Mouse (Mus musculus): Measurements from ENCODE around the gene Col4a4. TPM values are rescaled to one million over a fixed set of nuclear protein-coding genes. Genes with fewer than 3 reads are reported as not detected.

Gene Col4a4
- total RNA-seq, 2 experiments from 2014 or later: 7.0 to 8.6 TPM

DNA sequence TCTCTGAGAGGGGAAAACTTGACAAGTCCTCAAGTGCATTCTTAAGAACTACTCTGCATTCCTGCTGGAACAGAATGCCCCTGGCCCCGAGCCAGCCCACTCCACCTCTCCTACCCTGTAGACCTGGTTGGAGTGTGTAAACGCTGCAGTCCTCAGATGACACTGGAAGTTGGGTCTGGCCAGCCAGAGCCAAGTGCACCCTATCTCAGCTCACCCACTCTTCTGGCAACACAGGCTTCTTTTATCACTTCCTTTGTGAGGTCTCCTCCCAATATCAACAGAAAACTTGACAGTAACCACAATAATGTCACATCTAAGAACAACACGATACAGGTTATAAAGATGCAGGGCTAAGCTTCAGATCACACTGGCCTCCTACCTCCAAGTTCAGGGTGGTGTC lies 8.7 kb downstream of the Col4a4 start:
- peak in 1 of 2 experiments; percentile 42 for DNase-seq

DNA sequence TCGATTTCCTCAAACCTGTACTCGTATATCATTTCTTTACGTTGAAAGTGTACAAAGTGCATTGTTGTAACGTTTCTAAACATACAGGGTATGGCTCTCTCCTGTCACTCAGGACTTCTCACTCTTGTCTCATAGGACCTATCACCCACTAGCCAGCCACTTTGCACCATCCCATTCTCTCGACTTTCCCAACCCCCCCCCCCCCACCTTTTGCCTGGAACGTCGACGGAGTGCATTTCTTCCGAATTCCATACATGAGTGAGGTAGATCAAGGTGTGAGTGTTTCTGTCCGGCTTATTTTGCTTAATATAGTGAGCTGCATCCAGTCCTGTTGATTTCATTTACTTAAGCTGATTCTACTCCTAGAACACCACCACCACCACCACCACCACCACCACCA lies 9.3 kb downstream of the Col4a4 start:
- DNase-seq: no peak

DNA sequence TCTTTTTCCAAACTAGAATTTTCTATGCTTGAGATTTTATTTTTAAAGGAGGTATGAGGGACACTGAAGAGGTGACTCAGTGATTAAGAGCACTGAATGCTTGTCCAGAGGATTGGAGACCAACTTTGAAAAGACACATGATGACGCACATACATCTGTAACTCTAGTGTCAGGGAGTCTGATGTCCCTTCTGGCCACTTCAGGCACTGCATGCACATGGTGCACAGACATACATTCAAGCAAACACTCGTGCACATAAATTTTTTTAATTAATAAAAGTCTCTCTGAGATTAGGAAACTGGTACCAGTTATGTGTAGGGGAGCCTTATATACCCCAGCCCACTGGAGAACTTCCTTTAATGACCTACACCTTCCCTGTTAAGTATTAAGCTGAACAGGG lies 10.5 kb downstream of the Col4a4 start:
- DNase-seq: no peak

DNA sequence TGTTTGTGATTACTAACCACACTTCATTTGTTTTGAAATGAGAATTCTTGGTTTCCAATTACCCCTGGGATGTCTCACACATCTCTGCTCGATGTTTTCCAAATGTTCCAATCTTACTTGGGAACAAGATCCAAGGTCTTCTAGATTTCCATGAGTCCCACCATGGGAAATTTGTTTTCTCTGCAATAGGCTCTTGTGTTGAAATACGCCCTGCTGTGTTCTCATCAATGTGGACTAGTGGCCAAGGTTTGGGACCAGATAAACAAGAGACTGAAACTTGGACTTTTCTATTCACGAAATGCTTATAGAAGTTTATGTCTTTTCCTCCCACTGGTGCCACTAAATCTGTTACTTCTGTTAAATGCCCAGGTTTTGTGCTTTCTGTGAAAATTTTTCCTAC lies 11.0 kb downstream of the Col4a4 start:
- no peak for DNase-seq

DNA sequence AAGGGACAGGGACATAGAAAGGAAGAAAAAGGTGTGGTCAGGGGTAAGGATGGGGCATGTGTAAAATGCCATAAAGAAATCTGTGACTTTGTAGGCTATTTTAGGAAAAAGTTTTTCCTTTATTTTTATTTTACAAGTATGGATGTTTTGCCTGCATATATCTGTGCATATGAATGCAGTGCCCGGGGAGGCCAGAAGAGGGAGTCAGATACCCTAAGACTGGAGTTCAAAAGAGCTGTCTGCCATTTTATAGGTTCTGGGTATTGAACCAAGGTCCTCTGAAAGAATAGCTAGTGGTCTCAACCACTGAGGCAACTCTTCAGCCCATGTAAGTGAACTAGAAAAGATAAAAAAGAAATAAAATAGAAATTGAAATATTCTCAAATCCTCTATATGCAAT lies 14.9 kb downstream of the Col4a4 start:
- DNase-seq: peak; percentile 31 to 39

DNA sequence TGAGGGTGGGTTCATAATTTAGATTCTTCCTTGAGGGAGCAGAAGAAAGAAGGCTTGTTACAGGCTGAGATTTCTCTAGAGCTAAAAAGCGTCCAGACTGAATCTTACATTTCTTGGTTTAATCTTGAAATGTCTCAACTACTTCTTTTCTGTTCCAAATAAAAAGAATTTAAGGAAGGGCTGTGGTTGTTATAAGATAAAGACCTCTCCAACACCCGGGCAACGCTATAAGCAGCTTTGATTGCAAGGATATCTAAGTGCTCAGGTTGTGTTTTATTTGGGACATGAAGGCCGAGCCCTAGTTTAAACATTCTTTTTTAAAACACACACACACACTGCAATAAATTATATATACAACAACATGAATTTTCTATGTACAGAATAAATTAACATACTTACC lies 17.2 kb downstream of the Col4a4 start:
- no peak for DNase-seq

DNA sequence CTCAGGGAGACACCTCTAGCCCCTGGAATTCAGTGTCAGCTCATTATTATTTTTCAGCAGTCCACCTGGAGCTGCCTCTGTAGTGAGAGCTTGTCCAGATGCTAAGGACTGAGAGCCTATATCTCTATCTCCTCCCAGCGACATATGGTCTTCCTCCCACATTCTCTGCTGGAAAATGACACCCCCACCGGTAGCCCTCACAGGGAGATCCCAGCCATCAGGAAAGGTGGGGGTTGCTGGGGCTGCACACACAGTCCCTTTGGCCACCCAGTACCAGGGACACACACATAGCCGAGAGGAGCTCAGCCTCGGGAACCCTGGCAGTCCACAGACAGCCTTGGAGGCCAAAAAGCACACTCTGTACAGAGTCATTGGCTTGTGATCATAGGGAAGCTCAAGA lies 26.4 kb downstream of the Col4a4 start:
- no peak for DNase-seq

DNA sequence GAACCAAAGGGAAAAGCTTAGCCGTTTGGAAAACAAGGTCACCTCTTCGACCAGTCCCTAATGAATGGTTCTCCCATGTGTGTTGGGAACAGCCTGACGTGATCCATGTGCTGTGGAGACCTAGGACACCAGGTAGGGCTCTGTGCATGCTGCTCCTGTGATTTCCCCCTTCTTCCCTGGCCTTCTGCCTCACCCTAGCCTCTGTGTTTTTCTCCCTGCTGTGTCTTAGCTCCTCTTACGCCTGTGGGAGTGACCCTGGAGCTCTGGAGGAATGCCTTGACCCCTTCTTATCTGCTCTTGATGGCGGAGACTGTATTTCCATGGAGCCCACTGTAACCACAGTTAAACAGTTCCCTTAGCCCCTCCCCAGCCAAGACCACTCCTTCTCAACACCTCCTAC lies 31.8 kb downstream of the Col4a4 start:
- no peak for DNase-seq

DNA sequence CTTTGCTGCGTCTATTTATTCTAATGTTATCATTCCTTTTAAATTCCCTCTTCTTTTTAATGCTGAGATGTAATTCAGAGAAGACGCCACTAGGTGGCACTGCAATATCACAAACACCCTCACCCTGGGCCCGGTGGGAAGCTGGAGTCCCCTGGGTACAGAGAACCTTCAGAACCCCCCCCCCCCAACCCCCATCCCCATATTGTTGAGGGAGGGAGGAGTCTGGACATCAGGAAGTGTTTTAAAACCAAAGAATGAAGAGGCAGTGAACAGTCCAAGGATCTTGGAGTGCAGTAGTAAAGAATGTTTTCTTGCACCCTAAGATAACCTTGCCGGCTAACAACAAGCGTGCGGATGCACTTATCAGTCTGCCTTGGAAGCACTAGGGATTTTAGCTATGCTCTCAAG lies 32.2 kb downstream of the Col4a4 start:
- DNase-seq: peak in 1 of 2 experiments; percentile 37

DNA sequence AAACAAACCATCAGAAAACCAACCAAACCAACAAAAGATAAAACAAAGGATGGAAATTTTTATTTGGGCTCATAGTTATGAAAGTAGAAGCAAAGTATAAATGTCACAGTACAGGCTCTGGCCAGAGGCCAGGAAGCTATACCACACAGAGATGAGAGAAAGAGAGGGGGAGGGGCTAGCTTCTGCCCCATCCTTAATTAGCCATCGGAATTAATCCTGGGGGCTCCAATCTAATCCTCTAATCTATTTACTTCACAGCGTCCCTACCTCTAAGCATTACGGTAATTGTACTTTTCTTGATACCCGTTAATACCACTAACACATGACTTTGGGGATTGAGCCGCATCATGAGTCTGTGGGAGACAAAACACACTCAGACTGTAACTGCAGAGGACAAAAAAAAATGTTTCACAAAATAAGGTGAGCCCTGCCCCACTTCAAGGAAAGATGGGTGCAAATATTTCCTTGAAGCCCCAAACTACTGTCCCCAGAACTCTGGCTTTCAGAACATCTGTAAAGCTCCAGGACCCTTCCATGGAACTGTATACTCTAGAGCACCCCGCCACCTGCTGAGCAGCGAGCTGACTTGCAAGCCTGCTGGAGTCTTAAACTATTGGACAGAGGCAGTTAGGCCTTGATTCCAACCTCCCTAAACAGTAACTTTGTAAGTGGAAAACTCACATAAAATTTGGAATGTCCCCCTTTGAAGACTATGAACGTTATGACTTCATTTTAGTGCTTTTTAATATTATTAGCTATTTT lies 41.3 kb downstream of the Col4a4 start:
- no peak for DNase-seq

DNA sequence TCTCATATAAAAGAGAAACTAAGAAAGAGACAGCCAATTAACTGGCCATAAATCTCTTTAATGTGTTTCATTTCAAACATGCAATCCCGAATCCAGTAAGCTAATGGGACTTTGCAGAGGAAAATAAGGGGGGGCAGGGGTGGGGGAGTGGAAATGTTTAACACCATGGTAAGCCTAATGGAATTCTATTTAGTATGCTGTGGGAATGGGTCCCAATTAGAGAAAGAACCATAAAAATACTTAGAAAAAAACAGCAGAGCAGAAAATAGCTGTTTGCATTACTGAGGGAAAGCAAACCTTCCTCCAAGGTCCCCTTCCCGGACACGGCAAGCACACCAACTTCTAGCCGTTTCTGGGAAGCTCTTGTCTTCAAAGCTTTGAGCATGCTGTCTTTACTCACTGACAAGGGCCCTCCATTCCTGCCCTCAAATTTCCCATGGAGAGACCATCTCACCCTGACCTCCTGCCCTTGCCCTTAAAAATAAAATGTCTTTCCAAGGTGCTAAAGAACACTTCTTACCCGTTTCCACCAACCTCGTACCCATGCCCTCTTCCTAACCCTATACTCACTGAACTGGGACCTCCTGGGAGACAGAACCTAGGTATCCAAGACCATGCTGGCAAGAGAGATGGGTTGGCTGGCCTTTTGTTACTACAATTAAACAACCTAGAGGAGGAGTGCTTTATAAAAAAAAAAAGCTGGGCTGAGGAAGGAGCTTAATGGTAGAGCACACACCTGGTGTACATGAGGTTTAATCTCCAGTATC lies 42.0 kb downstream of the Col4a4 start:
- no peak for DNase-seq

DNA sequence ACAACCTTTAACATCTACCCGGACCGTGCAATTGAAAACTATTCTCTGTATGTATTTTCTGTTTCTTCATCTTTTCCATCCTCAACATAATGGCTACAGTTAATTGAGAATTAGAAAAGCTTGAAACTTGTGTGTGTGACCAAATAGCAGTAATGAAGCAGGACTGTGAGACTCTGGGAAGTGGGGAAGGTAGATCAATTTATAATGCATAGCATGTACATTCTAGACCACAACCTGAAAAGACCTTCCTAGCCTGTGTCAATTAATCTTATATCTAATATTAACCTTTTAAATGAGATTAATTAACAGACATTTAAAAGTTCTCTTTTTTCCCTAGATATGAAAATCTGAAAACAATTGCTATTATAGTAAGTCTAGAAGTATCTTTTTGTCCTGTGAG lies 42.7 kb downstream of the Col4a4 start:
- no peak for DNase-seq

DNA sequence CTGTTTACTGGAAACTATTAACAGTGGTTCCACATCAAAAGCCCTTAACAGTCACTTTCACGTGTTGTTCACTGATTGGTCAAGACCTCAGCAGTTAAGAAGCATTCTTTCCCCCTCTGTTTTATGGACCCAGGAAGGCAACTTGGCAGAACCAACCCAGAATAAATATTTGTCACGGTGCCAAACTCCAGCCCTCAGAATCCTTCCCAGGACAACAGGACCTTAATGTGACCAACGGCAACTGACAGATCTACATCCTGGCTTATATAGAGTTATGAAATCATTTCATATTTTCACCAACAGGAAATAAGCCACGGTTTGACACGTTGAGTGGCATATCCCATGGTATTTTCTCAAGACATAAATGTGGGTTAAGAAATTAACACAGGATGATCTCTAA lies 46.6 kb downstream of the Col4a4 start:
- no peak for DNase-seq

DNA sequence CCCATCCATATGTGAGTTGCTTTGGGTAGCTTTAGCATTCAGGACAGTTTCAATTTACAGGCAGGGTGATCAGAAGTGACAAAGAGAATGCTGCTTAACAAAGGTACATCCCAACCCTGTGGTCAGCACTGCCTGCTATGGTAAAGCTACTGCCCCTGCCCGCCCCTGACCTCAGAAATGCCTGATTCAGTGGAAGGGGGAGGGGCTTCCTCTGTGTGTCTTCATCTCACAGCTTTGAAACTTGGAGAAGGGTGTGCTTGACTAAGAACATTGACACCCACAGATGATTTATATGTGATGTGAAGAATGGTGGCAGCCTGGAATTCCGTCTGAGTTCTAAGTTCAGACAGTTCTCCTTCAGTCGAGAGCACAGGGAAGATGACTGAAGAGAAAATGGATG lies 48.8 kb downstream of the Col4a4 start:
- DNase-seq: no peak

DNA sequence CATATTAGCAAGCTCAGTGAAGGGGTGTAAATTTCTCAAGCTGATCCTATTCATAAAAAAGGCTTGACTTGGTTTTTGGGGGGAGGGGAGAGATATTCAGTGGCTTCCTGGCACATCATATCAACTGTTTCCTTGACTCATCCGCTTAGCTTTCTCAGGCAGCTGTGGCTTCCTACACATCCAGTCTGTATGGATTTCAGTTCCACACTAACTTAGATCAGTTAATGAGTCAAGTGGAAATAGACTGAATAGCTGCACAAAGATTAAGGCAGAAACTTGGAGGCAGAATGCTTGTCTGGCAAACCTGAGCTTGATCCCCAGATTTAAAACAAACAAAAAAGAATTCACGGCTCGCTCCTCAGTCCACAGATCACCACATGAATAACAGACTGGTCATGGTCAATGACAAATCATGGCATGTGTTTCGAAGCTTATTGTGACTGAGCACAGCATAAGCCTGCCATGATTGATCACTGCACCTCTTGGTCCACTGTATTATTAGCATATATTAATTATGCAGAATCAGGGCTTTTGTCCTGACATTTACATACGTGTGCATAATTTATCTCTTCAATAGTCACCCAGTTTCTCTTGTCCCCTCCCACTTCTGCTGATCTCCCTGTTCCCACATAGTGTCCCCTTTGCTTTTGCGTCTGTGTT lies 50.0 kb downstream of the Col4a4 start:
- no peak for DNase-seq

DNA sequence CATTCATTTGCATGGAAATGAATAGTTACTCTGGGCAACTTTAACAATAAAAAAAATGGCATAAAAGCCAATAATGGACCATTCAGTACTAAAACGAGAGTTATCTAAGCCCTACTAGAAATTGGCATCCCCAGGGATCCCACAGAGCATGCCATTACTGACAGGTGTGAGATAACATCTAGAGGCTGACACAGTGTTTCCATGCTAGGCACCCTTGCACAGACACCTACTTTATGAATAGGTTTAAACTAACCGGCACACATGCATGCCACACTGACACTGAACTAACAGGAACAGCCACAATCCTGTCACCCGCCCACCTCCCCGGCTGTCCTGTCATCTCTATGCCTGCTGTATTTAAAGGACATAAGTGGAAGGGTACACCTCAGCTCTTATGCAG lies 58.7 kb downstream of the Col4a4 start:
- no peak for DNase-seq

DNA sequence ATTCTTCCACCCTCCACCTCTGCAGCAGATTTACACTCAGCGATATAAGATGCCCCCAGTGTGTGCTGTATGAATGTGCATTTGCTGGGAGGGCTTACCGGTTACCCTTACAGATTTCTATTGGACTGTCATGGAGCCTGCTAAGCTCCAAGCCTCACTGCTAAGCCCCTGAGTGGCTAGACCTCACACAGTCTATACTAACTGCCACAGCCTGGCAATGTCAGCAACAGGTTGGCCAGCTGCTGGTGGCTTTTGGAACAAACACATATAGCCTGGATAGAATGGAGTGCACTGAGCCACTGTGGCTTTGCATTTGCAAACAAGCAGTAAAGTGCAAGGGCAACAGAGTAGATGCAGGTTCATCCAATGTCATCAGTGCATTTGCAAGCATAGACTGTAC lies 94.7 kb downstream of the Col4a4 start:
- DNase-seq: no peak

DNA sequence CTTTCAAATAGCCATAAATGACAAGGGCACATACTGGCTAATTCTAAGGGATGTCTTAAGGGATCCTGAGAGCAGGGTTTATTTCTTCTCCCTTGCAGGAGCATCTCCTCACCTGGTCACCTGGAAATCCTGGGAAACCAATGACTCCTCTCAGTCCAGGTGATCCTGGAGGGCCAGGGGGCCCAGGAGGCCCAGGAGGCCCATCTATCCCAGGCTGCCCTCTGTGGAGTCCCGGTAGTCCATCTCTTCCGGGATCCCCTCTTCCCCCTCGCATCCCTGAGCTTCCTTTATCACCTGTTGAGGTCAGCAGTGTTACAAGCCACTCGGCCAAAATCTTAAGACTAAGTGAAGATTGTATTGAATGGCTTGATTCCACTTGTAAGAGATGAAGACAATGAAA lies 100.3 kb downstream of the Col4a4 start:
- DNase-seq: no peak

DNA sequence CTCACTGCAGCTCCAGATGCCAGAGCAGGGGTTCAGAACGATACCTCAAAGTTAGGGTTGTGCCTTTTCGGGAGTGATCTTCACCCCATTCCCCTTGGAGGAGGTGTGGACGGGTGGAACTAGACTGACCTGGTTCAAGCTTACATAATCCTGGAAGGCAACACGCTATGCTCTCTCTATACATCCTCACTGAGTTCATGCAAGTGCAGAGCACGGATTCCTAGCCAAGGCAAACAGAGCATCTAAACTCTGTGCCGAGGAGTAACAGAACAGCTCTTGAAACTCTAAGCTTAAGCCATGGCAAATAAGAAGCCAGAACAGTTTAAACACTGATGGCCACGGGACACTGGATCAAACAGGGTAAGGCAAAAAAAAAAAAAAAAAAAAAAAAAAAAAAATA lies 104.3 kb downstream of the Col4a4 start:
- no peak for DNase-seq

DNA sequence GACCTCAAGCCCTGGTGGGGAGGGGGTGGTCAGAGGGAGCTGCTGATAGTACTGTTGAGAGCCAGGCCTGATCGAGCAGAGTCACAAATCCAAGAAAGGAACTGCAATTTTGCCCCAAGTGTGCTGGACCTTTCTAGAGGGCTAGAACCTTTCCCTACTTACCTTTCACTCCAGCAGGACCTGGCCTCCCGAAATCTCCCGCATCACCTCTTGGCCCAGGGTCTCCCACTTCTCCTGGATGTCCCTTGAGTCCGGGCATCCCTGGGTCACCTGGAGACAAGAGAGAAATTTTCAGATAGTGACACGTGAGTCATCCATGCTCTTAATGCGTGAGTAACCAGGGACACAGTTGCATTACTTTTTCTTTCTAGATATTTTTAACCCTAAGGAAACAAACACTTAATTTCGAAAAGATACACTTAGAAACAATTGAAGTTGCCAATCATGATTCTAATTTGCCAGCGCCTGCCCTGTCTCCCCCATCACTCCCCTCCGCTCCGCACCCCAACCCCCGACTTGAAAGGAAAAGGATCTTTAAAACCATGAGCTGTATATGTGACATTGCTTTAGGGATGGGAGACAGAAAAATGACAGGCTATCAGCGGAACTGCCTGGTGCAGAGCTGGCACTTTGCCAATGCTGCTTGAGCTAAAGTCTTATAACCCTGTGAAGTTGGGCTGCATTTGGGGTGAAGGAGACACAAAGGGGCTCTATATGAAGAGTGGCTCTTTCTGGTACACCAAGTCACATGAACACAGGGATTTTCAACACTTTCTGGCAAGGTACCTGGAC lies 106.8 kb downstream of the Col4a4 start:
- no peak for DNase-seq

DNA sequence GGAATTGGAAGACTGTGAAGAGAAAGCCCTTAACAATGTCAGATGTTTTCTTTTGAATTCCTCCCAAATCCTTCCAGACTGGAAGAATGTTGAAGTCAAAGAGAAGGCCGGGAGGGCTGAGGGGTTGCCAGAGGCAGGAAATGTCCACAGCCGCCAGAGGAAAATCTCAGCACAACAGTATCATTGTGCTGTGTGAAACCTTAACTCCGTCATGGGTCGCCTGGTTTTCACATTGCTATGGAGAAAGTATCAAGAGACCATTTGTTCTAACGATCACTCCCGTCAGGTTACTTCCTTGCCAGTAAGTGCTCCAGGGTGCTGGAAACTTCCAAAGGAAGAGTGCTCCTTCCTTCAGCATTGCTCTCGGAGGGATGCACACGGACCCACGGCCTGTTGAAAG lies 109.9 kb downstream of the Col4a4 start:
- DNase-seq: no peak

DNA sequence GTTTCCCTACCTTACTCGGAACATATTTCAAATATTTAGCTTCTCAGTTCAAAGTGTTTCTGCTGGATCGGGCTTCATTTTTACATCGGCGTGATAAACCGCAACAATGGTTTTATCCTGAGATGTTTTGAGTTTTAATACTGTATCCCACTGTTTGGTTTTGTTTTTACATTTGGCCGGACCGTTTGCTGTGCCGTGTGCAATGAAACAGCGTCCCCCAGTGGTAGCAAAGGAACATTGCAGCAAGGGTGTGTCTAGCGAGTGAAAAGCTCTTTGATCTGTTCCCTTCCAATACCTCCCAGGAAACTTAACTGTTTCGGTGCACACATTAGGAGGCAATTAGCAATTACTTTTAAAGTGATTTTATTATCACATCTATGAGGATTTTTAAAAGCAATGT lies 110.4 kb downstream of the Col4a4 start:
- DNase-seq: peak; percentile 9 to 14

DNA sequence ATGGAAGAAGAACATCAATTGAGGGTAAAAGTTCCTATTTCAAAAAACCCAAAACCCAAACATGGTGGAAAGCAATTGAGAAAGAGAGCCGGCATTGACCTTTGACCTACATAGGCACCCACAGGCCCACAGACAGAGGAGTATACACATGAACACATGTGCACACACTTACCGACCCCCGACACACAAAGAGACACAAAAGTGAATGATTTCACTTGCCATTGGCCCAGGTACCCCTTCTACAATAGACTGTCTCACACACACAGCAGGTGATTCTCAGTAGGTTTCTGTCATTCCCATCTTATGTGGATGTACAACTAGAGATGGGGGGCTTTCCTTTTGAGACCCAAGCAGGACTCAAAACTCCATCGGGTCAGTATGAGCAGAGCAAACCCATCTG lies 110.8 kb downstream of the Col4a4 start:
- DNase-seq: no peak
